Mouse (Mus musculus): ENCODE measurements at regions not wholly inside any gene's neighbourhood (a gene's known extent, or its start where the extent isn't known, plus 50 kb on each side); places are given as distances from the start of the nearest gene placed in this dataset.

DNA sequence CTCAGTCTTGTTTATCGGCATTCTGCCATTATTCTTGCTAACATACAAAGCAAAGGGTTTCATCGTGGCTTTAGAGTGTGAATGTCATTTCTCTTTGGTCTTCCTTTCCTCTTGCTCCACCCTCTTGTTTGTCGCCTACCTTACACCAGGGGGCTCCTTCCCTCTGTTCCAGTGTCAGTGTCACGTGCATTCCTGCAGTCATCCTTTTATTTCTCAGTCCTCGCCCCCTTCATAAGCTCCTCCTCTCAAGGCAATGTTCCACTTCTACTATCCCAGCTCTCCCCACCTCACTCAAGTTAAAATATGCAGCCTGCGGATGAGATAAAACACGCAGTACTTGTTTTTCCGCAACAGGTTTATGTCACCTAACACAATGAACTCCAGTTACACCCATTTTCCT lies 489.8 kb upstream of the Arpp21 start:
- no peak for DNase-seq (ENCODE audit: low spot score in 2 of 2)

DNA sequence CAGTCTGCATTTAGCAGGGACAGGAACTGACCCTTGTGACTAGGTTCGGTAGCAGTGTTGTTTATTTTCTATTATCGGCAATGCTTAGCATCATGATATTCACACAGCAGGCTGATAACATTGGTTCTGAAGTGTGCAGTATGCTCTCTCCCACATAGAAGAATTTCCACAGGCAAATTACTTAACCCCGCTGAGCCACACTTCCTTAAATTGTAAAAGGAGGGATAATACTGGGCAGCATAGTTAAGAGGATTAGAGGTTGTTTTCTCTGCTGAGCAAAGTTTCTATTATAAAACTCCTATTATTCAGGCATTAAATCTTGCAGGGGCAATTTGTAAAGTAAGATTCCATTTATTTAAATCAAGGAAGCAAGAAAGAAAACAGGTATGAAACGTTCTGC lies 489.4 kb upstream of the Arpp21 start:
- no peak for DNase-seq (ENCODE audit: low spot score in 2 of 2)

GRCm38 (mm10) chr9:112723346-112723745 lies 487.6 kb upstream of the Arpp21 start:
- no peak for DNase-seq (ENCODE audit: low spot score in 2 of 2)

- no peak for DNase-seq (ENCODE audit: low spot score in 2 of 2)
Measured at GRCm38 (mm10) chr9:112722501-112722900, 486.8 kb upstream of the Arpp21 start.

DNA sequence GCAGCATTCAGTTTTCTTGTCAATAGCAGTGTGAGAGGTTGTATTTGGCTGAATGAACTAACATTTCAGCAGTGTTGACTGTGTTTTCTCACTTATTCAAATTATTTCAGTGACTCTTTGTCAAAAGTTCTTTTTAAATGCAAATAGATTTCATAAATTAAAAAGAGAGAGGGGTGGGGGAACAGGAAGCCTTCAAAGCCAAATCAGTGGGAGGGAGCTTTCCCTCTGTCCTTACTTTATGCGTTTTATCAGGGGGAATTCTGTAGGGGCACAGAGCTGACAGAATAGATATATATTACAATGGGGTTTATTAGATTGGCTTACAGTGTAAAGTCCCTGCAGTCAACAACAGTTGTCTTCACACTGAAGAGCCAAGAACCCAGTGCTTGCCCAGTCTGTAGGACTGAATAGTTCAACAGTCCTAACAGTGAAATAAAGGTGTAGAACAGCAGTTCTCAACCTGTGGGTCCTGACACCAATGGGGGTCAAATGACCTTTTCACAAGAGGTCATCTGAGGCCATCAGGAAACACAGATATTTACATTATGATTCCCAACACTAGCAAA lies 479.5 kb upstream of the Arpp21 start:
- no peak for DNase-seq (ENCODE audit: low spot score in 2 of 2)

GRCm38 (mm10) chr9:112678866-112679265 lies 443.1 kb upstream of the Arpp21 start:
- DNase-seq (ENCODE audit: low spot score in 2 of 2), result no peak

GRCm38 (mm10) chr9:112675232-112675631 lies 439.5 kb upstream of the Arpp21 start:
- no peak for DNase-seq (ENCODE audit: low spot score in 2 of 2)

All from spleen, postnatal 14 days (tissue).